Mouse (Mus musculus) neural tube, embryonic 11.5 days (tissue): ENCODE data around the gene Ctbp2. TPM values are rescaled to one million over a fixed set of nuclear protein-coding genes. Genes with fewer than 3 reads are reported as not detected.

Experiments
- ATAC-seq: fragments of 200-750 bp; cut with Nextera tagmentation; 2 replicates; pipeline ENCODE4 v1.8.0; 2017; ENCODE audit warnings: moderate number of reproducible peaks, mild to moderate bottlenecking, moderate TSS enrichment, moderate library complexity; ENCODE audit not compliant: insufficient read depth, low FRiP score, low TSS enrichment
- DNase-seq: peaks from one replicate; pipeline ENCODE4 v3.0.0-alpha.2; 2015; ENCODE audit warnings: low spot score
- H3K27ac ChIP-seq: fragments of 300-500 bp; sonication (generic); 2 replicates; pipeline ENCODE4 v1.5.1; 2014; ENCODE audit warnings: low read depth, mild to moderate bottlenecking, low read length
- H3K27me3 ChIP-seq: fragments of 300-500 bp; sonication (generic); 2 replicates; pipeline ENCODE4 v1.6.1; 2014; ENCODE audit warnings: mild to moderate bottlenecking, low read length, mixed read lengths; ENCODE audit not compliant: control insufficient read depth, insufficient read depth
- H3K36me3 ChIP-seq: fragments of 300-500 bp; sonication (generic); 2 replicates; pipeline ENCODE4 v1.6.1; 2014; ENCODE audit warnings: mild to moderate bottlenecking, low read length, moderate library complexity, mixed read lengths; ENCODE audit not compliant: control insufficient read depth, insufficient read depth
- H3K4me1 ChIP-seq: fragments of 300-500 bp; sonication (generic); 2 replicates; pipeline ENCODE4 v1.6.1; 2014; ENCODE audit warnings: low read length, mixed read lengths; ENCODE audit not compliant: control insufficient read depth, insufficient read depth
- H3K4me2 ChIP-seq: fragments of 300-500 bp; sonication (generic); 2 replicates; pipeline ENCODE4 v1.6.1; 2014; ENCODE audit warnings: low read depth, mild to moderate bottlenecking, moderate library complexity
- H3K4me3 ChIP-seq: fragments of 300-500 bp; sonication (generic); 2 replicates; pipeline ENCODE4 v1.5.1; 2014; ENCODE audit warnings: low read depth, low read length
- H3K9ac ChIP-seq: fragments of 300-500 bp; sonication (generic); 2 replicates; pipeline ENCODE4 v1.6.1; 2014; ENCODE audit warnings: mild to moderate bottlenecking, low read length
- H3K9me3 ChIP-seq: fragments of 300-500 bp; sonication (generic); 2 replicates; pipeline ENCODE4 v1.6.1; 2016; ENCODE audit warnings: low read length; ENCODE audit not compliant: control insufficient read depth
- WGBS: fragments of 180-500 bp; shearing (Covaris S2); extraction: QIAGEN DNeasy Blood & Tissue Kit; methylation state at CpG from one replicate; pipeline ENCODE4 v1.1.7; 2014; 5-methylcytosine and 5-hydroxymethylcytosine counted together
- polyA plus RNA-seq: library from polyadenylated mRNA; unstranded; fragments of >200 nt; fragmentation: Nextera tagmentation; extraction: Ambion mirVana; gene quantifications from 2 replicates; pipeline ENCODE4 v1.2.1, GENCODE M21; 2014

Gene Ctbp2
- polyA plus RNA-seq, 1 experiment from 2014 or later = 167 TPM

GRCm38 (mm10) chr7:132965707-132966106 lies 158.4 kb downstream of the Ctbp2 start:
- Histone ChIP-seq H3K27ac (no peak overlapping the region), H3K36me3 (no peaks in the 10 kb centered on the region), H3K4me2 (no peak overlapping the region), H3K9ac (no peak overlapping the region), H3K4me1 (no peaks in the 10 kb centered on the region), H3K4me3 (no peak overlapping the region), H3K9me3 (no peaks in the 10 kb centered on the region), H3K27me3 (no peaks in the 10 kb centered on the region)
- ATAC-seq = no peak
- 86% methylated on average over 2 of the region's 2 CpGs for WGBS
- DNase-seq = no peak

- no peak overlapping the region for H3K4me3 ChIP-seq
- H3K27ac ChIP-seq = no peak overlapping the region
- ATAC-seq = no peak
- H3K4me1 ChIP-seq = no peaks in the 10 kb centered on the region
- no peak for DNase-seq
- H3K27me3 ChIP-seq = no peaks in the 10 kb centered on the region
- H3K4me2 ChIP-seq = no peak overlapping the region
- H3K36me3 ChIP-seq = no peaks in the 10 kb centered on the region
- no peak overlapping the region for H3K9ac ChIP-seq
- 93% methylated on average over 3 of the region's 3 CpGs for WGBS
- no peaks in the 10 kb centered on the region for H3K9me3 ChIP-seq
Observed at GRCm38 (mm10) chr7:132964395-132964794, 159.8 kb downstream of the Ctbp2 start.

DNA sequence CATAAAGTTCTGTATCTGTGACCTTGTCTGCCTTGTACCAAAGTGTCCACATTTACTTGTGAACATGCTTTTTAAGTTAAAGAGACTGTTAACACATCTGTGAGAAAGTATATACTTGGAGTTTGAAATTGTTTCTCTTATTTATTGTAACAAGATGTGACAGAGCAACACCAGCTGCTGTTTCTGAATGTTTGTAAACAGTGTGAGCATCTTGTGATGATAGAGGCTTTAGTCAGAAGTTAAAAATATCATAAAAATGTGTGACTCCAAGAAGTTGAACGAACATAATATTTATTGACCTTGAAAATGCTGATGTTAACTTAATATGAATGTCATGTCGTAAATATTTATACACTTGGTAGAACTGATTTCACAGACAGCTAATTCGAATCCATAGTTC lies 173.5 kb downstream of the Ctbp2 start:
- Histone ChIP-seq H3K27ac (no peak overlapping the region), H3K27me3 (no peaks in the 10 kb centered on the region), H3K4me2 (no peak overlapping the region), H3K4me1 (no peaks in the 10 kb centered on the region), H3K36me3 (no peaks in the 10 kb centered on the region), H3K4me3 (no peak overlapping the region), H3K9ac (no peak overlapping the region), H3K9me3 (no peaks in the 10 kb centered on the region)
- ATAC-seq (no peak), DNase-seq (no peak)
- WGBS = 93% methylated on average over 3 of the region's 3 CpGs

- 89% methylated on average over 4 of the region's 4 CpGs for WGBS
- ATAC-seq (no peak), DNase-seq (no peak)
- Histone ChIP-seq H3K9ac (no peak overlapping the region), H3K27ac (no peak overlapping the region), H3K27me3 (no peaks in the 10 kb centered on the region), H3K9me3 (no peaks in the 10 kb centered on the region), H3K36me3 (no peaks in the 10 kb centered on the region), H3K4me3 (no peak overlapping the region), H3K4me2 (no peak overlapping the region), H3K4me1 (no peaks in the 10 kb centered on the region)
Observed at GRCm38 (mm10) chr7:132949968-132950367, 174.2 kb downstream of the Ctbp2 start.

- Histone ChIP-seq H3K4me2 (no peak overlapping the region), H3K4me3 (no peak overlapping the region), H3K36me3 (no peaks in the 10 kb centered on the region), H3K9ac (no peak overlapping the region), H3K27ac (no peak overlapping the region), H3K9me3 (no peaks in the 10 kb centered on the region), H3K4me1 (no peaks in the 10 kb centered on the region), H3K27me3 (no peaks in the 10 kb centered on the region)
- ATAC-seq (no peak), DNase-seq (no peak)
- 94% methylated on average over 2 of the region's 2 CpGs for WGBS
Observed at GRCm38 (mm10) chr7:132940569-132940968, 183.6 kb downstream of the Ctbp2 start.

GRCm38 (mm10) chr7:132939118-132939517 lies 185.0 kb downstream of the Ctbp2 start:
- ATAC-seq (no peak), DNase-seq (no peak)
- WGBS = 82% methylated on average over 2 of the region's 2 CpGs
- H3K4me2 ChIP-seq = no peak overlapping the region
- no peak overlapping the region for H3K27ac ChIP-seq
- H3K4me3 ChIP-seq = no peak overlapping the region
- no peaks in the 10 kb centered on the region for H3K36me3 ChIP-seq
- no peaks in the 10 kb centered on the region for H3K9me3 ChIP-seq
- no peak overlapping the region for H3K9ac ChIP-seq
- H3K27me3 ChIP-seq = no peaks in the 10 kb centered on the region
- no peaks in the 10 kb centered on the region for H3K4me1 ChIP-seq

Other genes with a start within 250 kb of the Ctbp2 start
- 17.8 and 18.8 TPM in 2 replicates for gene Zranb1, start 193.2 kb downstream of the Ctbp2 start, polyA plus RNA-seq
- gene Fgfr2, start 1.0 kb downstream of the Ctbp2 start, polyA plus RNA-seq = 81.5 and 86.9 TPM in 2 replicates